Mouse (Mus musculus) ovary, postnatal 14 days (tissue): ENCODE measurements around the gene Agpat2.
A peak's percentile ranks its signal among the peaks of the same experiment; 100 is the strongest.

Source experiments
- DNase-seq: peaks from one replicate; pipeline ENCODE4 v3.0.0; 2022; ENCODE audit warnings: low spot score

The Agpat2 gene

DNA sequence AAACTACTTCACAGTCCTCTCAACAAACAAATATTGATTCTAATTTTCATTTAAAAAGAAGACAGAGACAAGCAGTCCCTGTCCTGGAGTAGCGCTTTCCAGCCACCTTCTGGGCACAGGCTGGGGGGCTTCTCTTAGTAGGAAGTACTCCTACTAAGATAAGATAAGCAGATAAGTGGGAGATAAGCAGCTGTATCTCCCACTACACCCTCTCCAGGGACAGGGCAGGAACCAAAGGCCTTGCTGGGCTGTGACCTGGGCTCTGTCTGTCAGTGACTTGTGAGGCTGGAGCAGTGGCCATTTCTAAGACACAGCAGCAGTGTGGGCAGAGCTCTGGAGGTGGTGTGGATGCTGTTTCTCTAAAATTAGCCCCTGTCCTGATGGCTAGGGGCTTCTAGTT lies 28.8 kb downstream of the Agpat2 start:
- DNase-seq, result no peak

GRCm38 (mm10) chr2:26574862-26575261 lies 29.4 kb downstream of the Agpat2 start:
- DNase-seq, result no peak

DNA sequence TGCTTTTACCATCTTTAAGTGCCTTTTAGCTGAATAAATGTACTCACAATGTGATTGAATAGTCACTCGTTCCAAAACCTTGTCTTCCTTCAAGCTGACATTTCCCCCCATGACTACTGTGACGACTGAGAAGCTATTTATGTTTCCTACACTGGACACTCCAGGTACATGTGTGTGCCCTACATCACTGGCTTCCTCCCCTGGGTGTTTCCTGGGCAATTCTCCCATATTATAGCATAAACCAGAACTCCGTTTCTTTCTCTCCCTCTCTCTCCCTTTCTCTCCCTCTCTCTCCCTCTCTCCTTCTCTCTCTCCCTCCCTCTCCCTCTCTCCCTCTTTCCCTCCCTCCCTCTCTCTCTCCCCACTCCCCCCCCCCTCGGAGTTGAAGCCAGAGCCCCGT lies 30.4 kb downstream of the Agpat2 start:
- no peak for DNase-seq

DNA sequence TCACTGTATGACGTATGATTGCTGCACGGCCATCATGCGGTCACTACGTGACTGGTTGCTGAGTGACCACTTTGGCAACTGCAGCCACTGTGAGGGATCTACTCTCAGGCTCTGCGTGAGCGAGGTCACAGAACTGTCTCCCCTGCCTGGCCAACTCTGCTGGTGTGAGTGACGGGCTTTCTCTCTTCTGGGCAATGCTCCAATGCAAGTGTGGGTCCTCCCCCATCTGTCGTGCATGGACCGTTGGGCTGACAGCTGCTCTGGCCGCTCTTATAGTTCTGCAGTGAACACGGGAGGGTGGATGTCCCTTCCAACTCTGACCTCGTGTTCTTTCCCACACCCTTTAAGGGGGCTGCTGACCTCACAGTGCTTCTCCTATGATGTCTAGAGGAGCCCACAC lies 30.8 kb downstream of the Agpat2 start:
- DNase-seq, result no peak

DNA sequence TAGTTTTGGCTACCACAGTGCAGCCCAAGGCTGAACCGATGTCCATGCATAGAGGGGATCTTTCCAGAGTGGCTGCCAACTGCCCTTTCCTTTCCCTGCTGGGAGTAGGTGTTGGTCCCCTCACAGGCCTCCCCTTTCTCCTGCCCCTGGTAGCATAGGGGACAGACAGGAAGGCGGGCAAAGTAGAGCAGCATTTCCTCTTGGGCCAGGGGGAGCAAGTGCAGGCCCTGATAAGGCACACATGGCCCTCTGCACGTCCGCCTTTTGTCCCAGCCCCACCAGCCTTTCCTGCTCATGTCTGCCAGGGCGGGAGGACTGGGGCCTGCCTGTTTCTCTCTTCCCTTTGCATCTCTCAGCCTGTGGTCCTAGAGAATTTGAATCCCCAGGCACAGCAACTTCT lies 32.4 kb downstream of the Agpat2 start:
- DNase-seq, result no peak

DNA sequence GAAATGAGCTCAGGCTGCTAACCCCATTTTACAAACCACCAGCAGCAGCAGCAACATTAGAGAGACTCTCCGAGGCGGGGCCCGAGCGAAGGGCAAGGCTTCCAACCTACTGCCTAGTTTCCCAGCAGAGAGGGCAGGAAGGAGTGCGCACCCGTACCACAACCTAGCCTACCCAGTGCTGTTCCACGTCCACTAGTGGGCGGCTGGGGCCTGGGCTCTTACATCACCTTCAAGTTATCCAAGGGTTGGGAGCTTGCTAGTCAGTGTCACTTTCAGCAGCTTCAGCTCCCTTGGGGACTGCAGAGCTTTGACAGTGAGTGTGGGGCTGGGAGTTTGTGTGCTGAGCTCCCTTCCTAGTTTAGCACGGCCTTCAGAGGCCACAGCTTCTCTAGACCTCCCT lies 32.8 kb downstream of the Agpat2 start:
- DNase-seq, result no peak

DNA sequence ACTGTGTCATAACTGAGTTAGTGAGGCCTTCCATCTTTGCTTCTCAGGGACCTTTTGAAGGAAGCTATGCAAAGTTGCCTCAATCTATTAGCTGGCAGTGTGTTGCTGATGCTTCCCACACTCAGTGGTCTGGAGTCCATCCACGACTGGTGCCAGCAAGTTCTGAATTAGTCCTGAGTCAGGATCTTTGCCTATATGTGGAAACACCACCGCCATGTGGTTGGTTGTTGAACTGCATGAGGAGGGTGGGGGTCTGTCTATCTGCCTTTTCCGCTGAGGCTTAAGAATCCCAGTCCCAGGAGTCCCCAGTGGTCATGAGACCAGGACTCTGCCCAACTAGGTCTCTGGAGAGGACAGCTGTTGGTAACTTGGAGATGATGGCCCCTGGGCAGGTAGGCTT lies 34.2 kb downstream of the Agpat2 start:
- DNase-seq, result peak; percentile 65

DNA sequence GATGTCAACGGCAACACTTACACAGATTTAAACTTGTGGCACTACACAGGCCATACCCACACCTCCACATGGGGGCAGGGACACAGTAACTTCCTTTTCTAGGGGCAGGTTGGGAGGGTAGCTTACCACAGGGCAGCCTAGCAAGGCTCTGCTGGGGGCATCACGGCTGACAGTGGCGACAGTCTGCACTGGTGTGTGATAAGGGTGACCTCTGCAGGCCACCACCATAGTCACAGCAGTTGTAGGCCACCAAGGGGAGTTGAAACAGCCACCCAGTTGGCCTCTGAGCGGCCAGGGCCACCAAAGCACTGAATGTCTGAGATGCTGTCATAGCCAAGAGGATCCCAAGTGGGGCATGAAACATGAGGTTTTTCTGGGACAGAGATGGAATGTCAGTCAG lies 38.0 kb downstream of the Agpat2 start:
- DNase-seq, result no peak

- no peak for DNase-seq
These were observed 42.7 kb downstream of the Agpat2 start for GRCm38 (mm10) chr2:26561351-26562016.

DNA sequence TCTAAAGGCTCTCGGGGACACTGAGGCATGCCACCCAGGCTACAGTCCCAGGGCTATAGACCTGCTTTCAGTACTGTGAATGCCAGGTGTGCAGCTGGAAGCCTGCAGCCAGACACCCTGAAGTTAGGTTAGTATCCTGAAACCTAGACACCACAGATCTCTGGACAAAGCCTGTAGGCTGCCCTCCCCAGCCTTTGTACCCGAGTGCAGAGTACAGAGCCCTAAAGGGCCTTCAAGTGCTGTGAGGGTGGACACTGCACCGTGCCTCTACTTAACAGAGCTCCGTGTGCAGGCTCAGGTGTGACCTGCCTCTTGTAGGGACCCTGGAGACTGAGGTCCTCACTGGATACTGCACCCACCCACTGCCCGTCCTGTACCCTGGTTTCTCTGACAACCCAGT lies 43.7 kb downstream of the Agpat2 start:
- no peak for DNase-seq

- DNase-seq, result no peak
These were observed 47.7 kb downstream of the Agpat2 start for GRCm38 (mm10) chr2:26556535-26556993.

DNA sequence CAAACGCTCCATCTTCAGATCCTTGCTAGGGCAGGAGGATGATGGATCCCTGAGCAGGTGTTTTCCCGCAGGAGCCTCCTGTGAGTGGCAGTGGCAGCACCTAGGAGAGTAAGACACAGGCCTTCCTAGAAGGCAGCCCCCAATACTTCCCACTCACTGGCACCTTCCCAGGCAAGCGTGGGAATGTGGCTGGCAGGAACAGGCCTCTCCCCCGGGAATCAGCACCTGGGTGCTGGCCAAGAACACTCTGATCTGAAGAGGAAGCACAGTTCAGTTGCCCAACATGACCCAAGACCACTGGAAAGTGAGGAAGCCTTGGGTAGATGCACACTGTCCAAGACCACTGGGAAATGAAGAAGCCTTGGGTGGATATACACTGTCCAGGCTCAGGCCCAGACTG lies 49.1 kb downstream of the Agpat2 start:
- DNase-seq, result peak; percentile 44

GRCm38 (mm10) chr2:26553904-26554303 lies 50.3 kb downstream of the Agpat2 start:
- DNase-seq, result no peak

GRCm38 (mm10) chr2:26552066-26552465 lies 52.2 kb downstream of the Agpat2 start:
- DNase-seq, result no peak

DNA sequence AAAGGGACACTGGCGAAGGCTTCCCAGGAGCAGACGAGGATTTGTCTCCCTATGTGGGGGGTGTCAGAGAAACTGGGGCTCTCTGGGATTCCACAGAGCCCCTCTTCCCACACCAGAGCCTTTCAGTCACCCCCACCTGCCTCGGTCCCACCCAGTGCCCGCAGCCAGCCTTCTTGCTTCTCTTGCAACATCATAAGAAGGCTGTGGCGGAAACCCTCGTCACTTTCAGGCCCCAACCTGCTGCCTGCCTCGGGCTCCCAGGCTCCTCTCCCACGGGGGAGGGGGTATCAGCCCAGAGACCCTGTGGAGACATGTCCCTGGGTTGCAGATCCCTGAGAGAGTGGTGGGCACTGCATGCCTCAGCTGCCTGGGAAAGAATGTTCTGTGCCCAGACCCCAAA lies 52.8 kb downstream of the Agpat2 start:
- no peak for DNase-seq

DNA sequence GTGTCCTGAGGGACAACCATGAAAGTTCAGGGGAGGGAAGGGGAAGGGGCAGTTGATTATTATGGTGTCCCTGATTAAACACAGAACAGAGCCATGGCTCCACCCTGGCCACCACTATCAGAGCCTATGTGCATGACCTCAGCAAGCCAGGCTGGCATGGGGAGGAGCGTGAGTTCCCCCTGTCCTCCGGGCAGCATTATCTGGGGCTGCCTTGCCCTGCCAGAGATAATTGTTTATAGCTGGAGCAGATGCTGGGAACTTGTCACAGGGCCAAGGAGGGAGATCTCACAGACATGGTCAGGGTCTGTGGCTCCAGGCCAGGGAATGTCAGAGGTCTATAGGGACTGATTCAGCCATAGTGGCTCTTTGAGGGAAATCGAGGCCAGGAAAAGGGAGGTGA lies 53.4 kb downstream of the Agpat2 start:
- no peak for DNase-seq

DNA sequence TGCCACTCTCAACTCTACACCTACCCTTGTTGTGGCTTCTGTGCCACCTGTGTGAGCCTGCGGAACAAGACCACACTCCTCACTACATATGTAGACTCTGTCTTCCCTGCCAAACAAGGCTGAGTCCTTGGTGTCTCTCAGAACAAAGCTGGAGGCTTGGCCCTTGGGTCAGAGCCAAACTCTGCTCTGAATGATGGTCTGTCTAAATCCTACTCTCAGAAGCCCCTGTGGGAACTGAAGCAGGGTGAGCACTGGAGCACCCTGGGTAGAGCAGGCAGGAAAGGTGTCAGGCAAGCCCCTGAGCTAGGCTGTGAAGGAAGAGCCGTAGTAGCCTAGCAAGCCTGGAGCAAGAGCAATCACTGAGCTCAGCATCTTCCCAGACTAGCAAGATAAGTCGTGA lies 54.0 kb downstream of the Agpat2 start:
- no peak for DNase-seq

DNA sequence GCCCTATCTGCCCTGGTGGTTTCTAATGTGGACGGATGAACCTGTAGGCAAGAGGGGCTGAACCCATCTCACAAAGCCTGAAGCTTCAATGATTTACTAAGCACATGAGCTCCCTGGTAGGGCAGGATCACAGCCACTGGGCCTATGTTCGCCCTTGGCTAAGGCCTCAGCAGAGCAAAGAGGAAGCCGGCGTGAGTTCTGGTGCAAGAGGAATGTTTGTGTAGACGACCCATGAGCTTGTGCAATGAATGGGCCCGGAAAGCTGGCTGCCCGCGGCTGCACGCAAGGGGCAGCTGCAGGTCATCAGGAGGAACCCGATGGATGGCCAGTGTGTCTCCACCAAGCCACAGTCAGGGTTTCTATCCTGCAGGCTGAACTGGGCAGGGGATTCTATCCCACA lies 54.4 kb downstream of the Agpat2 start:
- no peak for DNase-seq

- no peak for DNase-seq
These were observed 56.7 kb downstream of the Agpat2 start for GRCm38 (mm10) chr2:26547481-26547880.

DNA sequence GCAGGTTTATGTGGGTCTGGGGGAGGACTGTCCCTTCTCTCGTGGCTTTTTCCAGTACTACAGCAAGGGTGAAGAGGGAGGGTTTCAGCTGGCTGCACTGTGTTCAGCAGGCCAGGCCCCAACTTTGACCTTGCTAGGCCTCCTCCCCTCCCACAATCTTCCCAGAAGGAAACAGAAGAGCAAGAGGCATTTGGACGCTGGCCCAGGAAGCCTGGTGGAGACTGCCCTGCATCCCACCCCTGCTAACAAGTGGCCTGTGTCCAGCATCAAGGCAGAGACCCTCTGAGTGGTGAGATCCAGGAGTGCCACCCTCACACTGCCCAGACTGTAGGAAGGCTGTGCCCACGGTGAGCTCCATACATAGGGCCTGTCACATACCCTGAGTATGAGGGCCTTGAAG lies 60.0 kb downstream of the Agpat2 start:
- no peak for DNase-seq

DNA sequence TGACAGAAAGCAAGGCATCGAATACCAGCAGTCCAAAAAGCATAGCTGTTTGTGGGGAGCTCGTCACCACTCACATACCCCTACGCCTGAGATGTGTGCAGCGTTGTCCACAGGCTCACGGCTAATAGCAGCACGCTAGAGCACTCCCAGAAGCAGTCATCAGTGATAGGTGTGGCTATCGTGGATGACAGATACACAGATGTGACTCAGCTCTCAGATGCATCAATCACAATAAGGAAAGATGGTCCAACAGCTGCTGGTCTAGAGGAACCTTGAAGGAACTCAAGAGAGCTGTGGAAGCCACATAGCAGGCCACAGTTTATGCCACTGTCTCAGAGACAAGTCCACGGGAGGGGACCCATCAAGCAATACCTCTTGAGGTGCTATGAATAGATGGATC lies 60.4 kb downstream of the Agpat2 start:
- no peak for DNase-seq

- DNase-seq, result no peak
These were observed 61.1 kb downstream of the Agpat2 start for GRCm38 (mm10) chr2:26543155-26543554.
